Mouse (Mus musculus): Measurements from ENCODE around the gene Nfatc2ip.

The Nfatc2ip gene

DNA sequence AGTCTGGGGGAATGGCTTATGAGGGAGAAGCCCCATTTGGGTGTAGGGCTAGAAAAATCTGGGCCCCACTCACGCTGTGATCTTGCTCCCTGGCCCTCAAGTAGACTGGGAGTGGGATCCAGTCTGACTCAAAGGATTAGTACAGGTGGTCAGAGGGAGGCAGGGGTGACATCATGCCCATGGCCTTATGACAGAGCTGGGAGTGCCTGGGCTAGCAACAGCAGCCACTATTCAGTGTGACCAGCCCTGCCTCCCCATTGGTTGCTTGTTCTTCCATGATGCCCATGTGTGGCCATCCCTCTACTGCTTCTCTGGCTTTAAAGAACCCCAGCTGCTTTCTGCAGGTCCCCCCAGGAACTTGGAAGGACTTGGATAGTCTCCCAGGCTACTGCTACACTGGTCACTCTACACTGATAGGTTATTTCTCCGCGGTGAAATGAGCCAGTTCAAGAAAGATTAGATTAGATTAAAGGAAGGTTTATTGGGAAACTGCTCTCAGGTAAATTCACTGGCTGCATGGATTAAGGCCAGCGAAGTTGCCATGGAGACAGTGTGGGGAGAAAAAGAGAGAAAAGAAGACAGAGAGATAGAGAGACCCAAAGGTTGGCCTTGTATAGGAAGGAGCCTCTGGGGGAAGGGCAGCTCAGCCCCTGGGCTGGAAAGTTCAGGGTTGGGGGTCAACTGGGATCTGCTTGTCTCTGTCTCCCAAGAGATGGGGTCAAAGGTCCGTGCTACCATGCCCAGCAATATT lies 40.5 kb downstream of the Nfatc2ip start:
- DNase-seq (ENCODE audit: low spot score in 2 of 2), result no peak

DNA sequence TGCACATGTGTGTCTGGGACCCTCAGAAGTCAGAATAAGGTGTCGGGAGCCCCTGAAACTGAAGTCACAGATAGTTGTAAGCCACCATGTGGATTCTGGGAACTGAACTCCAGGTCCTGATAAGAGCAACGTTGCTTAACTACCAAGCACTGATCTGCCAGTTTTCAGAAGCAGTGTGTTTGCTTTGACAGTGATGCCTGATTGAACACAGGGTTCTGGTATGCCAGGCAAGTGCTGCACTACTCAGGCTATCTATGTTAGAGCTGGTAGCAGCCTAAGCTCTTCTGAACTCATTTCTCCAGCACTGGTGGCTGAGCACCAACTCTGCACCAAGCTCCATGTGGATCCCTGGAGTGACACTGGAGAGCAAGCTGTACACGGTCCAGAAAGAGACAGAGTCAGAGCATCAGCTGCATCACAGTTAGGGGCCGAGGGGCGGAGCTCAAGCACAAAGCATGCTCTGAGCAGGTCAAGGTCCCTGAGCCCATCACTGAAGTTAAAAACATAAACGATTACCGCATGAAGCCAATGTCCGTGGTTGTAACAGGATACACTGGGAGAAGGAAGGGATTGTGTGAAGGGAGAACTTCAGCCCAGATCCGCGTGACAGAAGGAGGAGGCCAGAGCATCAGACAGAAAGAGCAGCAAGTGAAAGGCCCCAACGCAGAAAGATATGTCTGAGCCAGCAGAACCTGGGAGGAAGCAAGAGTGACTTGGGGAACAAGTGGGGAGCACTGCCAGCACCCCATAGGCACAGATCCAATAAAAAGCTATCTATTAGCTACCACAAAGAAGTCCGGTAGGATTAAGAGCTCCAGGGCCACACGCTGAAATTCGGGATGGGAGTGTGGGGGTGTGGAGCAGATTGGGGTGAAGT lies 41.6 kb downstream of the Nfatc2ip start:
- DNase-seq (ENCODE audit: low spot score in 2 of 2), result no peak

DNA sequence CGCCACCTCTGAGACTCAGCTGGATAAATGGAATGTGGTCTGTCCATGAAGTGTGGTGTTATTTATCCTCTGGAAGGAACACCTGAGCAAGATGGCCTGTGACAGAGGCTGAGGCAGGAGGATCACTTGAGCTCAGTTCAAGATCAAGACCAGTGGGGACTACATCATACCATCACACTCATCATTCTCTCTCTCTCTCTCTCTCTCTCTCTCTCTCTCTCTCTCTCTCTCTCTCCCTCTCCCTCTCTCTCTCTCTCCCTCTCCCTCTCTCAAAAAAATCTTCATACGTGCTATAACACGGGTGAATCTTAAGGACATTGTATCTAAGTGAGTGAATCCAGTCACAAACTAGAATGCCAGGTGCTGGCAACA lies 42.6 kb downstream of the Nfatc2ip start:
- DNase-seq (ENCODE audit: low spot score in 2 of 2), result no peak

DNA sequence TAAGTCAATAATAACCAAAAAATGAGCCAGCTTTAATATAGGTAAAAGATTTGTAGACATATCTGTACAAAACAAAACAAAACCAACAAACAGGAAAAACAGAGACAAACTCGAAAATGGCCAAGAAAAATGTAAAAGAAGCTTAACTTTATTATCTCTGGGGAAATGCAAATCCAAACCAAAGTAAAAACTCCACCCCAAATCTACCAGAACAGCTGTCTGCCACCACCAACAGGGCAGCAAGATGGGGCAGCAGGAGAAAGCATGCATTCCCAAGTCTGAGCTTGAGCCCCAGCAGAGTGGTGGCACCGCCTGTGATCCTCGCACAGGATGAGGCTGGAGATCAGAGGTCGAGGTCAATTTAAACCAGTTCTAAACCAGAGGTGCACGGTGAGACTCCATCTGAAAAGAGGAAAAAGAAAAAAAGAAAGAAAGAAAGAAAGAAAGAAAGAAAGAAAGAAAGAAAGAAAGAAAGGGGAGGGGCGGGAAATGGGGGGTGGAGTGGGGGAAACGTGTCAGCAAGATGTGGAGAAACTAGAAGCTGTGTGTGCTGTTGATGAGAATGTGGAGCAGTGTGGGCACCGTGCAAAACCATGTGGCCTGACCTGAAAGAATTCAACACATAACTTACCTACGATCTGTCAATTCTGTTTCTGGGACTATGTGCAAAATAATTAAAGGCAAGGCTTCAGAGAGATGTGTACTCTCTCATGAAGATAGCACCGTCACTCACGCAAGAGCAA lies 43.1 kb downstream of the Nfatc2ip start:
- no peak for DNase-seq (ENCODE audit: low spot score in 2 of 2)

DNA sequence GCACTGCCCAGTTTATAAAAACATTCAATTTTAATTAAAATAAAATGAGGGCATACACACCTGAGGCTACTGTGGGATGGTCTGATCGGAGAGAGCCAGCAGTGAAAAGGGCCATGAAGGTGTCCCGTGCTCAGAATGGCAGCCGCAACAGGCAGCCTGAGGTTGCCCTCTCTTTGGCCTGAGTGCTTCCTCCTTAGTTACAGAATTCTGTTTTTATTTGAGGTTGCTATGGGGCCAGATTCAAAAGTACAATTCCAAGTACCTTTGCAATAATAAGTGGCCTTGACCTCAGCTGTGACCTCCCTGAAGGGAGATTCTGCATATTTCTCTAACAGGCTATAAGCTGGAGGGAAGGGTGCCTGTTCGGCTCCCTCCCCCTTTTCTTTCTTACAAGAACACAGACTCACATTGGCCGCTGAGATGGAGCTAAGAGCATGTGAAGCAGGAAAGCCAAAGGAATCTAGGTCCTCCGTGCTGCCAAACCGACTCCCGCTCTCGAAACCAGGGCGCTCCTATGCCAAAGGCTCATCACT lies 45.1 kb downstream of the Nfatc2ip start:
- DNase-seq (ENCODE audit: low spot score in 2 of 2), result no peak

DNA sequence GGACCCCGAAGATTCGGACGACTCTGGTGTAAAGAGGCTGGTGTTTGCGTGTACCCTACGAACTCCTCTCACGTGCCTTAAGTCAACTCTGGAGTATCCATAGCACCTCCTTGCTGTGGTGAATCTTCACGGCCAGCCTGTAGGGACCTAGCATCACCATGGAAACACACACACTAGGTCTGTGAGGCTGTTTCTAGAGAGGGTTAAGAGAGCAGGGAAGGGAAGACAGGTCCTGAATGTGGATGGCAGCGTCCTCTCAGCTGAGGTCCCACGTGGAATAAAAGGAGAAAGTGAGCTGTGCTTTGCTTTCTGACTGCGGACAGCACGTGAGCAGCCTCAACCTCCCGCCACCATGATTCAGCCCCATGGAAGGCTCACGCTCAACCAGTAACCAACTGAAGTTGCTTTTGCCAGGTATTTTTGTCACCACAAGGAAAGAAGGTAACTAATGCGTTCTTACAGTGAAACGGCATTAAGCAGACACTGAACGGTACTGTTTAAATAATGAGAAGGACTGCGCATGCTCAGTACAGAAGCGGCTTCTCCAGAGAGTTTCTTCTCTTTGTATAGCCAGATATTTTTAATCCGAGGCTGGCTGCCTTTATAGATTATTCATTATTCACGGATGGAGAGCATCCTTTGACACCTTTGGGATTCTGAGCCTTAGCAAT lies 45.7 kb downstream of the Nfatc2ip start:
- no peak for DNase-seq (ENCODE audit: low spot score in 2 of 2)

DNA sequence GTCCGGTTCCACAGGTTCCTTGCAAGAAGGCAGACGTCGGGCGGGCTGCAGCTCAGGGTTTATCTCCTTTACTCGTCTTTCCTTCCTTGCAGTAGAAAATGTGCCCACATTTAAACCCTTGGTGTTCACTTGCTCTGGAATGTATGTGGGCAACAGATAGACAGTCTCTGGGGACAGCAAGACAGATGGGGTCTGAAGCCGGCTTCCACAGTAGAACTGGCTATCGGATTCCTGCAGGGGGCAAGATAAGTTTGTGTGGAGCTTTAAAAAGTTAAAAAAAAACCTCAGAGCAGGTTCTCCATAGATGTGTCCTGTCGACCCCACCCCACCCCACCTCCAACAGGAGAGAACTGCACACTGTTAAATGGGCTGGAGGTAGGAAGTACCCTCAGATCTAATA lies 48.2 kb downstream of the Nfatc2ip start:
- no peak for DNase-seq (ENCODE audit: low spot score in 2 of 2)

DNA sequence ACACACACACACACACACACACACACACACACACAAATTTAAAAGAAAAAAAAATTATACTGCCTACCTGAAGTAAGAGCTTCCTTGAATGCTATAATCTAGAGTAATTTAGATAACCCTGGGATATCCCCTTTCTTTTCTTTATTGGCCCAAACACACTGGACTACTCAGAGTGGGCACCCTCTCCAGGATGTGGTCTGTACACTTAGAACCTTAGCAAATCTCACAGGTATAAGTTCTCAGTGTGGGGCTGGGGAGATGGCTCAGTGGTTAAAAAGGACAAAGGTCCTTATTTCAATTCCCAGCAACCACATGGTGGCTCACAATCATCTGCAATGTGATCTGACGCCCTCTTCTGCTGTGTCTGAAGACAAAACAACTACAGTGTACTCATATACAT lies 49.4 kb downstream of the Nfatc2ip start:
- DNase-seq (ENCODE audit: low spot score in 2 of 2), result no peak

DNA sequence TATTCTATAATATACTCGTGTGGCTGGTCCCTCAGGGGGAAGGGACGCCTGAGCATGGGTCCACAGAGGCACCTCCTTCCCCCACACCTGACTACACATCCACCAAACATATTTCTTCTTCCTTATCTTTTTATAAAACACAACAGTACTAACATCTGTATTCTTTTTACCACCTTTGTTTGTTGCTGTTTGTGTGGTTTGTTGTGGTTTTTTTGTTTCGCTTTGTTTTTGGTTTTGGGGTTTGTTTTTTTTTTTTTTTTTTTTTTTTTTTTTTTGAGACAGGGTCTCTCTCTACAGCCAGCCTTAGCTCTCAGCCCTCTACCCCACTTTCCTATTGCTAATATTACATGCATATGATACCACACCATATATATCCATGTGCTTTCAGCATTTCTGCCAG lies 50.6 kb downstream of the Nfatc2ip start:
- DNase-seq (ENCODE audit: low spot score in 2 of 2), result no peak

DNA sequence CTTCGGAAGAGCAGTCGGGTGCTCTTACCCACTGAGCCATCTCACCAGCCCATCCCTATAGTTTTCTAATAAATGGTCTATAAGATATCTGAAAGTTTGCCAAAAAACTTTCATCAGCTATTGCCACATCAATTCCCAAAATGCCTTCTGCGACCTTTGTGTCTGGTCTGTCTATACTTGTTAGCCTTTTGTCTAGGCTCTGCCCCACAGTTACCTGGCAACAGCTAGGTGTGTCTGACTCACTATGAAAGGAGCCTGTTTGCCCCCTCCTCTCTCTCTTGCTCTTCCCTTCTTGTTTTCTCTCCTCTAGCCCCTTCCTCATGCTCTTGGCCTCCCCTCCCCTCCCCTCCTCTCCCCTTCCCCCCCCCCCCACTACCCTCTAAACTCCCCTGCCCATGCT lies 51.0 kb downstream of the Nfatc2ip start:
- DNase-seq (ENCODE audit: low spot score in 2 of 2), result no peak

DNA sequence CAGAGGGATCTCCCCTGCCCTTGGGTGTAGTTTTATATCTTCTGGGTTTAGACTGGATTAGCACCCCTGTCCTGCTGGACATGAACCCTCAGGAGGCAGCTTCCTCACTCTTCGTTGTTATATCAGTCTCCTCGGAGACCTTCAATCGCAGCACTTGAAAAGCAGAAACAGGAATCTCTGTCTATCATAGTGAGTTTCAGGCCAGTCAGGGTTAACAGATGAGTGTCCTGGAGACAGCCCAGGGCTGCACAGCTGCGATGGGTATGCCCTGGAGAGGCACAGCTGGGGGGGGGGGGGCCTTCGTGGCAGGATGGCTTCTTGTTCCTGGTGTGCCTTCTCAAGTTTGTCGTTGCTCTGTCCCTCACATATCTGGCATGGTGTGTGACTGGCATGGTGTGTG lies 55.6 kb downstream of the Nfatc2ip start:
- DNase-seq (ENCODE audit: low spot score in 2 of 2), result no peak

DNA sequence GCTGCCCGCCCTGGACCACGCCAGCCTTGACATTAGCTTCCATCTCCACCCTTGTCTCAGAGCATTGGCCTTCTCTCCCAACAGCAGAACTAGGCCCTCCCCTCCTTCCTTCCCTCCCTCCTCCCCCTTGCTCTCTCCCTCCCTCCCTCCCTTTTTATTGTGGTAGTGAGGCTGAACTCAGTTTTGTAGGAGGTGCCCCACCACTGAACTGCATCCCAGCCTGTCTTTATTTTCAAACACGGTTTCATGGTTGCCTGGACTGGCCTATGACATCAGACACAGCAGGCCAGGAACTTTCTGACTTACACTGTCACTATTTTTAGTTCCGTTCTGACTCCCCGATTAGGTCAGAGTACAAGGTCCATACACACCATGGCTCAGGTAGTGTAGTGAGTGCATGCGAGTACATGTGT lies 56.3 kb downstream of the Nfatc2ip start:
- DNase-seq (ENCODE audit: low spot score in 2 of 2), result no peak

DNA sequence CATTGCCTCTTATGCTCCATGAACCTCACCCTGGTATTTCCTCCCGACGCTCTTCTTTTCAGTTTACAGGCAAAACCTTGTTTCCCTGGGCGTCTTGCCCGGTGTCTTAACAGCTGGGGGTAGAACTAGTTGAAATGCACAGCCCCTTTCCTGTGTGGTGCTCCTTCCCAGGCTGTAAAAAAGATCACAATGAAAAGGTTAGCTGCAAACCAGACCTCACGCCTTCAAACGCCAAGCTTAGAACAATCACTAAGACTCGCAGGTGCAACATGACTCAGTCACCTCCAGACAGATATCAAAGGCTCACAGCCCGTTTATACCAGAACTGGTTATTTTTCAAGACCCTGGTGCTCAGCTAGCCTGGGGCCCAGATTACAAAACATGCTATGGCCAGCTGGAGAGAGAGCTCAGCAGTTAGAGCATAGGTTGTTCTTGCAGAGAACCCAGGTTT lies 57.0 kb downstream of the Nfatc2ip start:
- no peak for DNase-seq (ENCODE audit: low spot score in 2 of 2)

DNA sequence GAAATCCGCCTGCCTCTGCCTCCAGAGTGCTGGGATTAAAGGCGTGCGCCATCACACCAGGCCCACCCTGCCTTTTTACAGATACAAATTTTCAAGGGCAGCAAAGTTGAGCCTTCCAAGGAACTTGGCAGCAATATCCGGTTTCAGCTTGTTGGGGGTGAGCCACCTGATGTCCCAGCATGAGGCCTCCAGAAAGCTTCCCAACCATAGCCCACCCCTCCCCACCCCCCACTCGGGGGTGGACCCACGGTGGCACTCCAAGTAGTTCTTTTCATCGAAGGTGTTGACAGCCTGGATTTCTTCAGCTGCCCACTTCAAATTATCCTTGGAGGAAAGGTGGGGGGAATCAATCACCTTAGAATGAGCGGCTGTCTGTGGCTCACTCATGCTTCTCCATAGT lies 57.6 kb downstream of the Nfatc2ip start:
- no peak for DNase-seq (ENCODE audit: low spot score in 2 of 2)

DNA sequence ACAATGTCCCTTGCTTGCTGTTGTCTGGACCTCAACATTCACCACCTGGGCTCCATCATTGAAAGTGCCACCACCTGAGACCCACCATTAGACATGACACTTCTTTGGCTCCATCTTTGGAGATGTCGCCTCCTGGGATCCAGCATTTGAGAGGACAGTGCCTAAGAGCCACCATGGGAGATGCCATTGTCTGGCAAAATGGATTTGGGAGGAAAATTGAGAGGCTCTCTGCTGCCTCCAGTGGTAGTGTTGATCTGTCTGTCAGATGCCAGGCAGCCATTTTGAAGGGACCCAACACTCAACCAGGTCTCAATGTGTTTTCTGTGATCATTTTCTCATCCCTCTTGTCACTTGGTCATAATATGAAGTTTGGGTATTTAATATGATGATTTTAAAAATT lies 61.0 kb downstream of the Nfatc2ip start:
- no peak for DNase-seq (ENCODE audit: low spot score in 2 of 2)
